Mouse (Mus musculus) testis, postnatal 14 days (tissue): ENCODE results near the gene Zfp750.

Experiments used
- DNase-seq: peaks from one replicate; pipeline ENCODE4 v3.0.0; 2021; ENCODE audit warnings: low spot score

Zfp750 gene

DNA sequence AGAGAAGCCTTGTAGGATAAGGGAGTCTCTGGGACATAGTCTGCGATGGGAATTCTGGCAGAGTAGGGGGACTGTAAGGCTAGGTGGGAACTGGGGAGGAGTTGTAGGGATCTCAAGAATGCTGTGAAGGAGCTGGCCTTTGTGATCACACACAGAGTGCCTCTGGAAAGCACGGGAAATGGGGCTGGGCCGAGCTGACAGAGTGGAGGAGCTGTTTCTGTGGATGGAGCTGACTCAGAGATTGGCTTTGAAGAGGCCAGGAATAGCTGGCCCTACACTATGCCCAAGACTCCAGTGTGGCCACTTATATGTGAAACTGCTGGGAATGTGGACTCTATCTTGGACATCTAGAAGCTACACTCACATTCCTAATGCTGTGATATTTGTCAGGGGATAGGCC lies 17.4 kb upstream of the Zfp750 start:
- no peak for DNase-seq

- DNase-seq = no peak
Measured at GRCm38 (mm10) chr11:121529747-121530146, 10.6 kb upstream of the Zfp750 start.

- no peak for DNase-seq
Measured at GRCm38 (mm10) chr11:121524191-121524590, 5.1 kb upstream of the Zfp750 start.

DNA sequence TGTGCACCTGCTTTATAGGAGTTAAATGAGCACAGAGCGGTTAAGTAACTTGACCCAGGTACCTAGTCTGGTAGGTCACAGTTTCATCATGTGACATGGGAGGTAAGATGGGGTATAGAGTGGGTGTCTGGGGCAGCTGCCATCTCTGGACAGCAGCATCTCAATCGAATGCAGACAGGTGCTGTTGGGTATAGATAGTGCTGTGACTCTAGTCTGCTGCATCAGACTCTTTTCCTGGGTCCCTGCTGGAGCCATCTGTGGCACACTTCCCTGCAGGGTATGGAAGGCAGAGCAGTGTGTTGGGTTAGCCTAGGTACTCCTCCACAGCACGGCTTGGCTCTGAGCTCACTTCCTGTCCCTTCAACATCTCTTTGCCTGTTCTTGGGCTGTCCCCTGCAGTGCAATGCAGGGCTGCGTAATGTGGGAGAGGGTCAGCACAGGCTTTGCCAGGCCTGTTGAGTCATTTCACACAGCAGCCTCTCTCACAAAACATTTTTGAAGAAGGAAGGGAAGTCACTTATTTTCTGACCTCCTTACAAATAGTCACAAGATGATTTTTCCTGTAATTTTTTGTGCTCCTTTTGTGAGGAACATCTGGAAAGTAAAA lies 3.1 kb upstream of the Zfp750 start:
- DNase-seq = no peak

DNA sequence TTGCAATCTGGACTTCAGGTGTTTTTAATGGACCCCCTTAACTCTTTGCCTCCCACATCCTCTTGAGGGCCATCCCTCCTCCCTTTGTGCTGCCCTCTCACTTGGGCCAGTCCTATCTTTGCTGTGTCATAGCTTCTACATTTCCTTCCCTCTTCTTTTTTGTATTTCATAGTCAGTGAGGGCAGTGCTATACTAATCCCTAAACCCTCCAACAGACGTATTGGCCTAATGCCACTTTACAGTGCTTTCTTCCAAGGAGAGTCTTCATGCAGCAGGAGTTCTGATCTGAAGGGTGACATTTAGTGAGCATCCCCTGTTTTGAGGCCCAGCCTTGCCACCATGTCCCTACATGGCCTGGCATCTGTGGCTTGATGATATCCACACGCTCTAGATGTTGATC lies 1.6 kb upstream of the Zfp750 start:
- DNase-seq = no peak

DNA sequence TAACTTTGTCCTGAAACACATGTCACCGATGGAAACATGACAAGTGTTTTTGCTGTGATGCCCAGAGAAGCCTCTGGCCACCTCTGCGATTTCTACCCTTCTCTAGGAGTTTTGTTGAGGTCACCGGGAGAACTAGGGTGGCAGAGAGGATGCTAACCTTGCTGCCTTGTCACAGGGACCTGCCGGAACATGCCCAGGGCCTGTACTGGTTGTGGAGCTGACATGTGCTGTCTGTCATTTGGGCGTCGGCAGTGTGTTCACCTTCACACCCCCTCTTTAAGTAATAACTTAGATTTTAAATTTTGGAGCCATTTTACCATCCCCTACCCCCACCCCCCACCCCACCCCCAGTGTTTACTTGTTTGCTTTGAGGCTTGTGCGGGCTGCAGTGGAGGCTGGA lies 570 bp upstream of the Zfp750 start:
- DNase-seq = no peak

DNA sequence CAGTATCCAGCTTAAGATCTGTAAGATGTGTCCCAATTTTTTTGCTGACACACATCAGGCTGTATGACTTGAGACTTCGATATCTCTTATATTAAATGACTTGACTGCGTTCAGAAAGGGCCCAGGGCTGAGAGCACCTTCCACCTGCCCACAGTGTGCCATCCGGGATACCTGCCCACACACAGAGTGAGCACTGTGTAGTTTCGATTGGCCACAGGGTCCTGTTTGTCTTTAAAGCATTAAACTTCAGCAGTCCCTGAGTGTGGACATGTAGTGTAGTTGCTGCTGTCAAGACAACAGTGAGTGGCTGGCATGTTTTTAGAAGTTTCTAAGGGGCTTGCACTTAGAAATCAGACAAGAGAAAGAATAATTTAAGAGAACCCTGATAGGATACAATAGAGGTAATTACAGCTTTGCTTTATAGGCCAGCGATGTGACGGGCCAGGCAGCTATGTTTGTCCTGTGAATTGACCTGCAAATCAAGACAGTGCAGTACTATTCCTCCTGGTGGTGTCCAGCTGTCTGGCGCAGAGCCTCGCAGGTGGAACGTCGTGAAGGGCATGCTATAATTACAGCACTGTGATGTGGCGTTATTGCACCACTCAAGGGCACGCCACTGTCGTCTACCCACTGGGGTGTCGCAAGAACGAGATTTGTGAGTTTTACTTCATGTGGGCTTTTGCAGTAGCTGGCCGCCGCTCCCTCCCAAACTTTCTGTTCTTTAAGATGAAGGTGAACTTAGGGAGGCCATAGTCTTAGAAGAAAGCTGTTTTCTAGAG lies 1.3 kb downstream of the Zfp750 start:
- DNase-seq = no peak

GRCm38 (mm10) chr11:121516906-121517305 lies 2.2 kb downstream of the Zfp750 start:
- DNase-seq = no peak

- DNase-seq = no peak
Measured at GRCm38 (mm10) chr11:121515996-121516395, 3.1 kb downstream of the Zfp750 start.

- no peak for DNase-seq
Measured at GRCm38 (mm10) chr11:121512896-121513572, 6.1 kb downstream of the Zfp750 start.

DNA sequence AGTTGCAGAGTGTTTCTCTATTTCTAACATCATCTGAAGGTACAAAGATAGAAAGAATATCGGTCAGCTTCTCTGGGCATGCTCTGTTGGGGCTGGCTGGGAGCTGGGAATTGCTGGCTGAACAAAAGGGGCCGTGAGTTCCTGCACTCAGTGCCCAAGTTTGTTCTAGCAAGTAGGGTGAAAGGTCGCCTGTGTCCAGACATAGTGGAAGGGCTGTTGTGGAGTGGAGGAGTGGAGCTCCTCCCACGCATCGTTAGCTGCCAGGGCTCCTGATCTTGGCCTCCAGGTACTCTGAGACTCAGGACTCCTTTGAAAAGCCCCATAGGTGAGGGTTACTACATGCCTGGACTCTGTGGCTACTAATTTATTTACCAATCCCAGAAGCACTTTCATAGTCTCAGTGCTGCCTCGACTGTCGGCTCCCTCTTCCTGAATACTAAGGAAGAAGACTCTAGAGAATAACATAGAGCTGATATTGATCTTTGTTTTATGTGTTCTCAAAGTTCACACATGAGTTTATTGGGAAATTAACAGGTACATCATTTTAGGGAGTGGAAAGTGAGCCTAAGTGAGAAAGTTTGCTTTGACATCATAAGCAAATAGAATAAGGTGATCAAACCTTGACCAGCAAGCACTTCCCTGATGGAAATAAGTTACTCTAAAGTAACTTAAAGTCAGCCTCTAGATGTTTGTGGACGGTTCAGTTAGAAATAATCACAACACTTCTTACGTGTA lies 8.5 kb downstream of the Zfp750 start:
- no peak for DNase-seq

- DNase-seq = no peak
Measured at GRCm38 (mm10) chr11:121508478-121508877, 10.7 kb downstream of the Zfp750 start.

GRCm38 (mm10) chr11:121502000-121502860 lies 16.9 kb downstream of the Zfp750 start:
- no peak for DNase-seq

- DNase-seq = no peak
Measured at GRCm38 (mm10) chr11:121501525-121501924, 17.6 kb downstream of the Zfp750 start.

DNA sequence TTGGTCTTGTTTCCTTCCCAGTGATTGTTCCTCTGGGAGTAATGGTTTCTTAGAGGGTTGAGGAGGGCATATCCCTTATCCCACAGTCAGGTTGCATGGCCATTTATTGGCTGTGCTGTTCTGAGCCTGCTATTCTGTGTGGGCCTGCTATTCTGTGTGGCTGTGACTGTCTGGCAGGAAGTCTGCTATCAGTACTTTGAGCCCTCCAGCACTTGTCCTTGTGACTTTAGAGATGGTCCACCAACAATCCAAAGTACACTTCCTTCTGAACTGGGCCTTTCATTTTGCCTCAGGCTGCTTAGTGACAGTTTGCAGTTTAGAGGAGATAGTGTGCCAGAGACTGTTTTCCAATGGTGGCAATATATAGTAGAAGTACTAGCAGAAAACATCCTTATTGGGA lies 18.5 kb downstream of the Zfp750 start:
- no peak for DNase-seq

DNA sequence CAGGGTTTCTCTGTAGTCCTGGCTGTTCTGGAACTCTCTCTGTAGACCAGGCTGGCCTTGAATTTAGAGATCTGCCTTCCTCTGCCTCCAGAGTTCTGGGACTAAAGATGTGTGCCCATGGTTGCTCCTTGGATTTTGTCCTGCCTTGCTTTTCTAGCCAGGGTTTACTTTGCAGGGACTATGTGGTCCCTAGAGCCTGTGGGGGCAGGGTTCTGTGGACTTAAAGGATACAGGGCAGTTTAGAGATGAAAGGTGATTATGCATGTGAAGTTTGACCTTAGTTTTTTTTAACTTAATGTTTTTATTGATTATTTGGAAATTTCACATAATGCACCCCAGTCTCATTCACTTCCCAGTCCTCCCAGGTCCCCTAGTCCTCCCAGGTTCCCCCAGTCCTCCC lies 28.5 kb downstream of the Zfp750 start:
- DNase-seq = no peak

- DNase-seq = no peak
Measured at GRCm38 (mm10) chr11:121485882-121486281, 33.3 kb downstream of the Zfp750 start.

- no peak for DNase-seq
Measured at GRCm38 (mm10) chr11:121481129-121481528, 38.0 kb downstream of the Zfp750 start.

DNA sequence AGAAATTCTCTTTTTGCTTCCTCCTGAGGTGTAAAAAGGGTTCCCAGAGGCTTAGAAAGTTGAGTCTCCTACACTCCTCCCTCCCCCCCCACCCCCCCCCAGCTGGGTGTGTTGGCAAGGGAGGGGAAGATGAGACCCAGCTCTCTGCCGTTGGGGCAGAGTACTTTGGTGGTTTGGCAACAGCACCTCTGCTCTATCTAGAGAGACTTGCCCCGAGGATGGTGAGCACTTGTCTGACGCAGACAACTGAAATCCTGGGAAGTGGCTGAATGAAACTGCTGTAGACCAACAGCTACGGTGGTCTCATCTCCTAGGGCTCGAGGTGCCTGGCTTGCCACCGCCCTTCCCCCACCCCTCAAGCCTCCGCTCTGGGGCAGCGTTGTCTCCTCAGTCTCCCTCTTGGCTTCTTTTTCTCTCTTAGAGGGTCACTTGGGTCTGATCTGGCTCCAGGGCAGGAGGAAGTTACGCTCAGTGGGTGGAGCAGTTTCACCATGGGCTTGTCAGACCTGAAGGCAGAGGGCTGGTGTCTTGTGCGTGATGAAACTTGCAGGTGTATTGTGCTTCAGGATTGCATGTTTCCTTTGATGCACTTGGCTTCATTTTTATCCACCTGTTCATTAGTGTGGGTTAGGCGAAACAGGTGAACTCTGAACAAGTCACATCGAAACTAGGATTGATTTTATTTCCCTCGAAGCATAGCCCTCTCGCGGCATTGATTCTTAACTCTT lies 39.5 kb downstream of the Zfp750 start:
- no peak for DNase-seq

DNA sequence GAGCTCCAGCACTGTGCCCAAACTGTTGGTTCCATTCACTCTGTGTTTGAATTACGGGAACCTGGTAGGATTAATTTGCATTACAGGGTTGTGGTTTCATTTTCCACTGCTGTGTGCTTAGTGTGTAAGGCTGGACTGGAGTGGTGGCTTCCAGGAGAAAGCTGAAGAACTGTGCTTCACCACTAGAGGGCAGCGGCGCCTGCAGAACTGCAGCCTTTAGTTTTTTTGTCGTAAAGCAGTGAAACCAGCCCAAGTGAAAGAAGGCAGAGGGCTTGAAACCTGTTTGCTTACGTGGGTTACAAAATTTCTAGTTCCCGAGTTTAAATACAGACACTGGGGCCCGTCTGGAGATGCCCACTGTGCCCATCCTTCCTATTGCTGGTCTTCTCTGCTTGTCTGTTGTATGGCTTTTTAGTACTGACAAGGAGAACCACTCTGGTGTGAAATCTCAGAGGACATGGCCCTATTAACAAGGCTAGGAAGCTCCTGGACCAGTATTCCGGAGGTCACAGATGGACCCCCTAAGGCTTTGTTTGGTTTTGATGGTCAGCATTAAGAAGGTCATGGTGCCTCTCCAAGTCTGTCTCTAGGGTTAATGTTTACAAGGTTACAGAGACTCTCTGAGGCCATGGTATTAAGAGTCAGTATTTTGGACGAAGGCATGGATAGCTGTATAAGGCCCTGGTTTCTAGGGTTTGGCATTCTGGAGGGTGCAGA lies 43.3 kb downstream of the Zfp750 start:
- peak; percentile 37 for DNase-seq
